Mouse (Mus musculus): ENCODE data around the gene Tdrd5.

- TF ChIP-seq POLR2A (IDR thresholded peaks at IDR 0.05; ENCODE audit: low read depth, low read length) (no peak), CTCF (IDR thresholded peaks at IDR 0.05; ENCODE audit: borderline replicate concordance, insufficient read depth, low read length) (no peak)
Measured at GRCm38 (mm10) chr1:156228728-156229127, 74.7 kb downstream of the Tdrd5 start.

All from embryonic fibroblast, embryonic 13.5 days (primary cell).